Mouse (Mus musculus) liver, embryonic 14.5 days (tissue): Measurements from ENCODE around the gene S100a1.

Experiments used
- CTCF ChIP-seq: IDR thresholded peaks from 2 replicates; pipeline ENCODE4 v1.5.1; 2016; ENCODE audit warnings: antibody characterized with exemption, low read depth, control low read depth
- EP300 ChIP-seq: IDR thresholded peaks from 2 replicates; pipeline ENCODE4 v1.6.1; 2016; ENCODE audit warnings: antibody characterized with exemption, low read depth

GRCm38 (mm10) chr3:90515242-90515641 lies 1.1 kb upstream of the S100a1 start:
- no peak for TF ChIP-seq CTCF
- no peak for TF ChIP-seq EP300
